Mouse (Mus musculus) limb, embryonic 15.5 days (tissue): ENCODE data around the gene Xylb. TPM values are rescaled to one million over a fixed set of nuclear protein-coding genes. Genes with fewer than 3 reads are reported as not detected.

ENCODE experiments used
- ATAC-seq: fragments of 200-750 bp; cut with Nextera tagmentation; 2 replicates; pipeline ENCODE4 v1.8.0; 2017; ENCODE audit warnings: low read depth, moderate TSS enrichment; ENCODE audit not compliant: insufficient number of reproducible peaks, low FRiP score, low TSS enrichment
- H3K27ac ChIP-seq: fragments of 300-500 bp; sonication (generic); 2 replicates; pipeline ENCODE4 v1.5.1; 2015; ENCODE audit warnings: moderate library complexity, mild to moderate bottlenecking, inconsistent platforms
- H3K27me3 ChIP-seq: fragments of 300-500 bp; sonication (generic); 2 replicates; pipeline ENCODE4 v1.6.1; 2015; ENCODE audit warnings: inconsistent platforms
- H3K36me3 ChIP-seq: fragments of 300-500 bp; sonication (generic); 2 replicates; pipeline ENCODE4 v1.6.1; 2015; ENCODE audit warnings: inconsistent platforms
- H3K4me1 ChIP-seq: fragments of 300-500 bp; sonication (generic); 2 replicates; pipeline ENCODE4 v1.6.1; 2015; ENCODE audit warnings: inconsistent platforms
- H3K4me2 ChIP-seq: fragments of 300-500 bp; sonication (generic); 2 replicates; pipeline ENCODE4 v1.6.1; 2015; ENCODE audit warnings: mild to moderate bottlenecking, inconsistent platforms
- H3K4me3 ChIP-seq: fragments of 300-500 bp; sonication (generic); 2 replicates; pipeline ENCODE4 v1.5.1; 2015; ENCODE audit warnings: mild to moderate bottlenecking, inconsistent platforms
- H3K9ac ChIP-seq: fragments of 300-500 bp; sonication (generic); 2 replicates; pipeline ENCODE4 v1.6.1; 2015; ENCODE audit warnings: inconsistent platforms
- H3K9me3 ChIP-seq: fragments of 300-500 bp; sonication (generic); 2 replicates; pipeline ENCODE4 v1.6.1; 2016; ENCODE audit warnings: inconsistent platforms
- WGBS: fragments of 180-500 bp; shearing (Covaris S2); methylation state at CpG from one replicate; pipeline ENCODE4 v1.1.7; 2015; 5-methylcytosine and 5-hydroxymethylcytosine counted together
- polyA plus RNA-seq: library from polyadenylated mRNA; unstranded; fragments of >200 nt; fragmentation: Nextera tagmentation; extraction: Ambion mirVana; gene quantifications from 2 replicates; pipeline ENCODE4 v1.2.1, GENCODE M21; 2015

Xylb gene
- polyA plus RNA-seq, 1 experiment from 2014 or later = 4.2 TPM

GRCm38 (mm10) chr9:119330186-119330963, 26.8 kb upstream of the Xylb start:
- H3K27ac ChIP-seq = no peak overlapping the region
- ATAC-seq = no peak
- H3K4me3 ChIP-seq = no peak overlapping the region
- no peaks in the 10 kb centered on the region for H3K27me3 ChIP-seq
- H3K4me2 ChIP-seq = no peak overlapping the region
- H3K9me3 ChIP-seq = no peaks in the 10 kb centered on the region
- H3K9ac ChIP-seq = no peak overlapping the region
- H3K36me3 ChIP-seq = no peaks in the 10 kb centered on the region
- H3K4me1 ChIP-seq = peaks cover 6% of the 10 kb centered on the region
- 80% methylated on average over 15 of the region's 15 CpGs for WGBS

- Histone ChIP-seq H3K27me3 (no peaks in the 10 kb centered on the region), H3K9ac (no peak overlapping the region), H3K4me2 (no peak overlapping the region), H3K27ac (no peak overlapping the region), H3K9me3 (no peaks in the 10 kb centered on the region), H3K36me3 (peaks cover 12% of the 10 kb centered on the region), H3K4me3 (no peak overlapping the region), H3K4me1 (peaks cover 10% of the 10 kb centered on the region)
- ATAC-seq = no peak
- WGBS = 53% methylated on average over 10 of the region's 10 CpGs
Observed at GRCm38 (mm10) chr9:119334324-119334723, 22.9 kb upstream of the Xylb start.

GRCm38 (mm10) chr9:119334834-119335233, 22.3 kb upstream of the Xylb start:
- Histone ChIP-seq H3K9me3 (no peaks in the 10 kb centered on the region), H3K27ac (no peak overlapping the region), H3K4me3 (no peak overlapping the region), H3K36me3 (peaks cover 12% of the 10 kb centered on the region), H3K27me3 (no peaks in the 10 kb centered on the region), H3K4me2 (no peak overlapping the region), H3K4me1 (peaks cover 15% of the 10 kb centered on the region), H3K9ac (no peak overlapping the region)
- 84% methylated on average over 2 of the region's 2 CpGs for WGBS
- no peak for ATAC-seq

GRCm38 (mm10) chr9:119335571-119335970, 21.6 kb upstream of the Xylb start:
- no peak for ATAC-seq
- 71% methylated on average over 4 of the region's 4 CpGs for WGBS
- no peak overlapping the region for H3K9ac ChIP-seq
- no peaks in the 10 kb centered on the region for H3K9me3 ChIP-seq
- H3K36me3 ChIP-seq = peaks cover 12% of the 10 kb centered on the region
- H3K27ac ChIP-seq = no peak overlapping the region
- no peak overlapping the region for H3K4me3 ChIP-seq
- no peaks in the 10 kb centered on the region for H3K27me3 ChIP-seq
- H3K4me1 ChIP-seq = peaks cover 20% of the 10 kb centered on the region
- H3K4me2 ChIP-seq = no peak overlapping the region

- H3K9ac ChIP-seq = no peak overlapping the region
- no peak overlapping the region for H3K4me2 ChIP-seq
- WGBS = 91% methylated on average over 14 of the region's 14 CpGs
- no peak for ATAC-seq
- peaks cover 12% of the 10 kb centered on the region for H3K36me3 ChIP-seq
- H3K4me1 ChIP-seq = peaks cover 34% of the 10 kb centered on the region
- H3K9me3 ChIP-seq = no peaks in the 10 kb centered on the region
- H3K4me3 ChIP-seq = no peak overlapping the region
- no peak overlapping the region for H3K27ac ChIP-seq
- H3K27me3 ChIP-seq = no peaks in the 10 kb centered on the region
Observed at GRCm38 (mm10) chr9:119337842-119338241, 19.3 kb upstream of the Xylb start.

GRCm38 (mm10) chr9:119338350-119338749, 18.8 kb upstream of the Xylb start:
- H3K4me3 ChIP-seq = no peak overlapping the region
- no peaks in the 10 kb centered on the region for H3K27me3 ChIP-seq
- no peak overlapping the region for H3K9ac ChIP-seq
- no peak for ATAC-seq
- H3K36me3 ChIP-seq = peaks cover 16% of the 10 kb centered on the region
- peaks cover 38% of the 10 kb centered on the region for H3K4me1 ChIP-seq
- H3K27ac ChIP-seq = no peak overlapping the region
- no peak overlapping the region for H3K4me2 ChIP-seq
- no peaks in the 10 kb centered on the region for H3K9me3 ChIP-seq
- 85% methylated on average over 3 of the region's 3 CpGs for WGBS

- Histone ChIP-seq H3K4me2 (peak overlapping the region; percentile 74), H3K36me3 (peaks cover 24% of the 10 kb centered on the region), H3K9ac (peak overlapping the region; percentile 80), H3K27ac (no peak overlapping the region), H3K4me1 (peaks cover 37% of the 10 kb centered on the region), H3K27me3 (no peaks in the 10 kb centered on the region), H3K9me3 (no peaks in the 10 kb centered on the region), H3K4me3 (peak overlapping the region; percentile 77)
- no peak for ATAC-seq
- WGBS = 47% methylated on average over 7 of the region's 7 CpGs
Observed at GRCm38 (mm10) chr9:119339106-119339505, 18.1 kb upstream of the Xylb start.

- no peak for ATAC-seq
- Histone ChIP-seq H3K36me3 (peaks cover 30% of the 10 kb centered on the region), H3K9ac (peak within 1 kb of the TSS; percentile 80), H3K4me3 (peak within 1 kb of the TSS; percentile 77), H3K27ac (peak within 1 kb of the TSS; percentile 94), H3K9me3 (no peaks in the 10 kb centered on the region), H3K4me1 (peaks cover 32% of the 10 kb centered on the region), H3K27me3 (no peaks in the 10 kb centered on the region), H3K4me2 (peak within 1 kb of the TSS; percentile 74)
- WGBS = under 1% methylated on average over 43 of the region's 43 CpGs
Observed at GRCm38 (mm10) chr9:119339558-119340211, 17.5 kb upstream of the Xylb start, which contains the start of gene Acaa1a. Gene Acaa1a, plus strand, starts transcription at chr9:119339676.

GRCm38 (mm10) chr9:119340212-119340580, 17.0 kb upstream of the Xylb start:
- ATAC-seq = no peak

GRCm38 (mm10) chr9:119340909-119341816, 16.0 kb upstream of the Xylb start, which contains the start of gene Myd88:
Gene Myd88, minus strand, starts transcription at chr9:119341411.
- H3K4me2 ChIP-seq = peak within 1 kb of the TSS; percentile 74
- H3K4me1 ChIP-seq = peaks cover 32% of the 10 kb centered on the region
- WGBS = under 1% methylated on average over 68 of the region's 68 CpGs
- peak within 1 kb of the TSS; percentile 74 for H3K9ac ChIP-seq
- peak within 1 kb of the TSS; percentile 77 for H3K4me3 ChIP-seq
- H3K27ac ChIP-seq = peak within 1 kb of the TSS; percentile 94
- no peaks in the 10 kb centered on the region for H3K27me3 ChIP-seq
- H3K36me3 ChIP-seq = peaks cover 44% of the 10 kb centered on the region
- peak; percentile 98 for ATAC-seq
- H3K9me3 ChIP-seq = no peaks in the 10 kb centered on the region

More at GRCm38 (mm10) chr9:119340212-119340580, 17.0 kb upstream of the Xylb start:
- Histone ChIP-seq H3K4me1 (peaks cover 32% of the 10 kb centered on the region), H3K9me3 (no peaks in the 10 kb centered on the region), H3K36me3 (peaks cover 35% of the 10 kb centered on the region), H3K4me3 (peak overlapping the region; percentile 77), H3K27me3 (no peaks in the 10 kb centered on the region), H3K27ac (peak overlapping the region; percentile 94), H3K9ac (0 out of 2 replicates have a peak overlapping the region, but pooled peaks have one; percentile 50), H3K4me2 (peak overlapping the region; percentile 74)
- WGBS = 3% methylated on average over 8 of the region's 8 CpGs

- Histone ChIP-seq H3K27me3 (no peaks in the 10 kb centered on the region), H3K4me3 (no peak overlapping the region), H3K9ac (no peak overlapping the region), H3K4me1 (peaks cover 32% of the 10 kb centered on the region), H3K36me3 (peaks cover 48% of the 10 kb centered on the region), H3K4me2 (no peak overlapping the region), H3K27ac (no peak overlapping the region), H3K9me3 (no peaks in the 10 kb centered on the region)
- no peak for ATAC-seq
- 84% methylated on average over 7 of the region's 7 CpGs for WGBS
Observed at GRCm38 (mm10) chr9:119342728-119343127, 14.5 kb upstream of the Xylb start.
